Mouse (Mus musculus): ENCODE measurements around the gene Gse1. TPM values are rescaled to one million over a fixed set of nuclear protein-coding genes. Genes with fewer than 3 reads are reported as not detected.

Gene Gse1
- polyA plus RNA-seq, 1 experiment from 2014 or later: 23.9 TPM

GRCm38 (mm10) chr8:120422236-120422635, 194.0 kb downstream of the Gse1 start:
- Histone ChIP-seq H3K9ac (no peak overlapping the region), H3K4me2 (replicated peaks) (no peak overlapping the region), H3K4me1 (replicated peaks; ENCODE audit: control insufficient read depth, insufficient read depth, low read length) (peaks cover 65% of the 10 kb centered on the region), H3K27ac (no peak overlapping the region), H3K4me3 (replicated peaks; ENCODE audit: low read length) (no peak overlapping the region), H3K27me3 (ENCODE audit: control insufficient read depth, insufficient read depth, low read length) (no peaks in the 10 kb centered on the region), H3K9me3 (ENCODE audit: control insufficient read depth, low read length) (no peaks in the 10 kb centered on the region), H3K36me3 (replicated peaks; ENCODE audit: control insufficient read depth, insufficient read depth) (no peaks in the 10 kb centered on the region)
- DNase-seq (ENCODE audit: low spot score): no peak
- WGBS: 69% methylated on average over 8 of the region's 8 CpGs
- ATAC-seq (ENCODE audit: low FRiP score): no peak

- DNase-seq (ENCODE audit: low spot score) (no peak), ATAC-seq (ENCODE audit: low FRiP score) (no peak)
- no peak overlapping the region for H3K4me3 ChIP-seq (replicated peaks; ENCODE audit: low read length)
- H3K4me1 ChIP-seq (replicated peaks; ENCODE audit: control insufficient read depth, insufficient read depth, low read length): peaks cover 59% of the 10 kb centered on the region
- no peaks in the 10 kb centered on the region for H3K27me3 ChIP-seq (ENCODE audit: control insufficient read depth, insufficient read depth, low read length)
- no peaks in the 10 kb centered on the region for H3K36me3 ChIP-seq (replicated peaks; ENCODE audit: control insufficient read depth, insufficient read depth)
- H3K4me2 ChIP-seq (replicated peaks): no peak overlapping the region
- WGBS: 34% methylated on average over 7 of the region's 7 CpGs
- peak overlapping the region; percentile 51 for H3K27ac ChIP-seq
- no peaks in the 10 kb centered on the region for H3K9me3 ChIP-seq (ENCODE audit: control insufficient read depth, low read length)
- H3K9ac ChIP-seq: 0 out of 2 replicates have a peak overlapping the region, but pooled peaks have one; percentile 21
Measured at GRCm38 (mm10) chr8:120423576-120423975, 195.3 kb downstream of the Gse1 start.

GRCm38 (mm10) chr8:120424829-120425198, 196.6 kb downstream of the Gse1 start:
- Histone ChIP-seq H3K4me2 (replicated peaks) (0 out of 2 replicates have a peak overlapping the region, but pooled peaks have one; percentile 6), H3K36me3 (replicated peaks; ENCODE audit: control insufficient read depth, insufficient read depth) (no peaks in the 10 kb centered on the region), H3K4me1 (replicated peaks; ENCODE audit: control insufficient read depth, insufficient read depth, low read length) (peaks cover 59% of the 10 kb centered on the region)

GRCm38 (mm10) chr8:120425199-120425941, 197.1 kb downstream of the Gse1 start:
- H3K4me1 ChIP-seq (replicated peaks; ENCODE audit: control insufficient read depth, insufficient read depth, low read length): peaks cover 59% of the 10 kb centered on the region
- no peak overlapping the region for H3K4me3 ChIP-seq (replicated peaks; ENCODE audit: low read length)
- ATAC-seq (ENCODE audit: low FRiP score): peak; percentile 54
- no peaks in the 10 kb centered on the region for H3K36me3 ChIP-seq (replicated peaks; ENCODE audit: control insufficient read depth, insufficient read depth)
- peak overlapping the region; percentile 40 for H3K9ac ChIP-seq
- H3K27ac ChIP-seq: peak overlapping the region; percentile 92
- DNase-seq (ENCODE audit: low spot score): peak; percentile 66
- 0 out of 2 replicates have a peak overlapping the region, but pooled peaks have one; percentile 6 for H3K4me2 ChIP-seq (replicated peaks)
- WGBS: 4% methylated on average over 8 of the region's 8 CpGs
- no peaks in the 10 kb centered on the region for H3K27me3 ChIP-seq (ENCODE audit: control insufficient read depth, insufficient read depth, low read length)
- no peaks in the 10 kb centered on the region for H3K9me3 ChIP-seq (ENCODE audit: control insufficient read depth, low read length)

More at GRCm38 (mm10) chr8:120424829-120425198, 196.6 kb downstream of the Gse1 start:
- H3K27ac ChIP-seq: peak overlapping the region; percentile 92
- DNase-seq (ENCODE audit: low spot score) (no peak), ATAC-seq (ENCODE audit: low FRiP score) (no peak)
- 27% methylated on average over 4 of the region's 4 CpGs for WGBS
- H3K9me3 ChIP-seq (ENCODE audit: control insufficient read depth, low read length): no peaks in the 10 kb centered on the region
- no peak overlapping the region for H3K4me3 ChIP-seq (replicated peaks; ENCODE audit: low read length)
- no peaks in the 10 kb centered on the region for H3K27me3 ChIP-seq (ENCODE audit: control insufficient read depth, insufficient read depth, low read length)
- peak overlapping the region; percentile 40 for H3K9ac ChIP-seq

- H3K27me3 ChIP-seq (ENCODE audit: control insufficient read depth, insufficient read depth, low read length): no peaks in the 10 kb centered on the region
- no peak overlapping the region for H3K9ac ChIP-seq
- no peak for ATAC-seq (ENCODE audit: low FRiP score)
- H3K27ac ChIP-seq: peak overlapping the region; percentile 92
- H3K4me2 ChIP-seq (replicated peaks): no peak overlapping the region
- no peak overlapping the region for H3K4me3 ChIP-seq (replicated peaks; ENCODE audit: low read length)
- no peak for DNase-seq (ENCODE audit: low spot score)
- H3K9me3 ChIP-seq (ENCODE audit: control insufficient read depth, low read length): no peaks in the 10 kb centered on the region
- H3K4me1 ChIP-seq (replicated peaks; ENCODE audit: control insufficient read depth, insufficient read depth, low read length): peaks cover 59% of the 10 kb centered on the region
- whole genome bisulfite sequencing: 62% methylated on average over 1 of the region's 1 CpGs
- H3K36me3 ChIP-seq (replicated peaks; ENCODE audit: control insufficient read depth, insufficient read depth): no peaks in the 10 kb centered on the region
Measured at GRCm38 (mm10) chr8:120426105-120426504, 197.8 kb downstream of the Gse1 start.

- no peaks in the 10 kb centered on the region for H3K27me3 ChIP-seq (ENCODE audit: control insufficient read depth, insufficient read depth, low read length)
- peak overlapping the region; percentile 92 for H3K27ac ChIP-seq
- no peak for ATAC-seq (ENCODE audit: low FRiP score)
- H3K4me2 ChIP-seq (replicated peaks): no peak overlapping the region
- H3K4me3 ChIP-seq (replicated peaks; ENCODE audit: low read length): no peak overlapping the region
- H3K9ac ChIP-seq: no peak overlapping the region
- WGBS: 47% methylated on average over 20 of the region's 20 CpGs
- no peaks in the 10 kb centered on the region for H3K9me3 ChIP-seq (ENCODE audit: control insufficient read depth, low read length)
- DNase-seq (ENCODE audit: low spot score): no peak
- H3K4me1 ChIP-seq (replicated peaks; ENCODE audit: control insufficient read depth, insufficient read depth, low read length): peaks cover 54% of the 10 kb centered on the region
- no peaks in the 10 kb centered on the region for H3K36me3 ChIP-seq (replicated peaks; ENCODE audit: control insufficient read depth, insufficient read depth)
Measured at GRCm38 (mm10) chr8:120426622-120427385, 198.5 kb downstream of the Gse1 start.

DNA sequence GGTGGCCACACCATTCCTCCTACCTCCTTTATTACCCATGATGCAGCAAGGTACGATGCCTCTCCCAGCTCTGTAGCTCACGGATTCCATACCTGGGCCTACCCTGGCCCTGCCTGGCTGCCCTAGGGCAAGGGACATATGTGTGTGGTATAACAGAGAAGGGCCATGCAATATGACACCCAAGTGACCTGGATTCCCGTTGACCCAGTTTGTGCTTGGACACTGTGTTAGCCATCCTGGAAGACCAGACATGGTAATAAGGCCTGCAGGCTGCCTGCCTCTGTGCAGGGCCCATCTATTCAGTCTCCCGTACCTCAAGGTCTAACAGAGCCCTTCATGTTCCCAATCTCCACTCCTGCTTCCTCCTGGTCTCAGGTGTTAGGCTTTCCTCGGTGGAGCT, 200.2 kb downstream of the Gse1 start:
- DNase-seq (ENCODE audit: low spot score) (no peak), ATAC-seq (ENCODE audit: low FRiP score) (no peak)
- peaks cover 43% of the 10 kb centered on the region for H3K4me1 ChIP-seq (replicated peaks; ENCODE audit: control insufficient read depth, insufficient read depth, low read length)
- H3K27me3 ChIP-seq (ENCODE audit: control insufficient read depth, insufficient read depth, low read length): no peaks in the 10 kb centered on the region
- no peaks in the 10 kb centered on the region for H3K36me3 ChIP-seq (replicated peaks; ENCODE audit: control insufficient read depth, insufficient read depth)
- H3K9me3 ChIP-seq (ENCODE audit: control insufficient read depth, low read length): no peaks in the 10 kb centered on the region
- no peak overlapping the region for H3K4me3 ChIP-seq (replicated peaks; ENCODE audit: low read length)
- no peak overlapping the region for H3K27ac ChIP-seq
- H3K4me2 ChIP-seq (replicated peaks): no peak overlapping the region
- 82% methylated on average over 5 of the region's 5 CpGs for whole genome bisulfite sequencing
- H3K9ac ChIP-seq: no peak overlapping the region

- H3K9ac ChIP-seq: no peak overlapping the region
- H3K36me3 ChIP-seq (replicated peaks; ENCODE audit: control insufficient read depth, insufficient read depth): no peaks in the 10 kb centered on the region
- peaks cover 36% of the 10 kb centered on the region for H3K4me1 ChIP-seq (replicated peaks; ENCODE audit: control insufficient read depth, insufficient read depth, low read length)
- ATAC-seq (ENCODE audit: low FRiP score): no peak
- H3K27me3 ChIP-seq (ENCODE audit: control insufficient read depth, insufficient read depth, low read length): no peaks in the 10 kb centered on the region
- no peak for DNase-seq (ENCODE audit: low spot score)
- no peak overlapping the region for H3K4me2 ChIP-seq (replicated peaks)
- H3K27ac ChIP-seq: no peak overlapping the region
- no peaks in the 10 kb centered on the region for H3K9me3 ChIP-seq (ENCODE audit: control insufficient read depth, low read length)
- WGBS: 100% methylated on average over 1 of the region's 1 CpGs
- no peak overlapping the region for H3K4me3 ChIP-seq (replicated peaks; ENCODE audit: low read length)
Measured at GRCm38 (mm10) chr8:120429116-120429515, 200.9 kb downstream of the Gse1 start.

GRCm38 (mm10) chr8:120431042-120431441, 202.8 kb downstream of the Gse1 start:
- no peaks in the 10 kb centered on the region for H3K36me3 ChIP-seq (replicated peaks; ENCODE audit: control insufficient read depth, insufficient read depth)
- H3K9ac ChIP-seq: no peak overlapping the region
- H3K4me1 ChIP-seq (replicated peaks; ENCODE audit: control insufficient read depth, insufficient read depth, low read length): peaks cover 17% of the 10 kb centered on the region
- no peak overlapping the region for H3K4me3 ChIP-seq (replicated peaks; ENCODE audit: low read length)
- no peak overlapping the region for H3K27ac ChIP-seq
- 62% methylated on average over 12 of the region's 12 CpGs for WGBS
- no peak for DNase-seq (ENCODE audit: low spot score)
- H3K4me2 ChIP-seq (replicated peaks): no peak overlapping the region
- no peaks in the 10 kb centered on the region for H3K9me3 ChIP-seq (ENCODE audit: control insufficient read depth, low read length)
- no peak for ATAC-seq (ENCODE audit: low FRiP score)
- H3K27me3 ChIP-seq (ENCODE audit: control insufficient read depth, insufficient read depth, low read length): no peaks in the 10 kb centered on the region
